Mouse (Mus musculus): Measurements from ENCODE around the gene Lurap1.

DNA sequence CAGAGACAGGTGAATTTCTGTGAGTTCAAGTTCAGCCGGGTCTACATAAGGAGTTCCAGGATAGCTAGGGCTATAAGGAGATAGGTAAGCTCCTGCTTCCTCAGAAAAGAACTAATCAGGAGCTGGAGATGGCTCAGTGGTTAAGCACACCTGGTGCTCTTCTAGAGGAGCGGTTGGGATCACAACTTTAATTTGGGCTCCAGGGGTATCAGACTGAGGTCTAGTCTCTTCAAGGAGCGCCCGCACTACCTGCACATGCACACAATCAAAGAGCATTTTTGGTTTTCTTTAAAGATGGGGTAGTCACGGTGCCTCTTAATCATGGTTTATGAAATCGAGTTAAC, 1.4 kb downstream of the Lurap1 start:
- TF ChIP-seq CTCF (conservative IDR thresholded peaks at IDR 0.05; ENCODE audit: low read length) (no peak), POU5F1 (IDR thresholded peaks at IDR 0.05; ENCODE audit: borderline replicate concordance, low read length) (no peak), NANOG (IDR thresholded peaks at IDR 0.05; ENCODE audit: borderline replicate concordance, low read length) (no peak)
